Mouse (Mus musculus): Measurements from ENCODE around the gene Mfap5. TPM values are rescaled to one million over a fixed set of nuclear protein-coding genes. Genes with fewer than 3 reads are reported as not detected.

The Mfap5 gene
- polyA plus RNA-seq, 1 experiment: 4.1 TPM

GRCm38 (mm10) chr6:122544672-122545071 lies 39.0 kb downstream of the Mfap5 start:
- no peak overlapping the region for H3K27ac ChIP-seq (ENCODE audit: control insufficient read depth, insufficient read depth, low read depth, low read length, poor library complexity)
- TF ChIP-seq CTCF (IDR thresholded peaks at IDR 0.05; ENCODE audit: control insufficient read depth, insufficient read depth, low read length) (no peak), POLR2A (IDR thresholded peaks at IDR 0.05; ENCODE audit: borderline replicate concordance, control insufficient read depth, low read depth, low read length) (no peak)
- H3K4me1 ChIP-seq (ENCODE audit: control insufficient read depth, insufficient read depth, low read length): no peaks in the 10 kb centered on the region
- WGBS: 83% methylated on average over 1 of the region's 1 CpGs
- no peak overlapping the region for H3K4me3 ChIP-seq (replicated peaks; ENCODE audit: control insufficient read depth, low read depth, low read length)

- no peaks in the 10 kb centered on the region for H3K4me1 ChIP-seq (ENCODE audit: control insufficient read depth, insufficient read depth, low read length)
- 35% methylated on average over 9 of the region's 9 CpGs for WGBS
- H3K27ac ChIP-seq (ENCODE audit: control insufficient read depth, insufficient read depth, low read depth, low read length, poor library complexity): no peak overlapping the region
- no peak for TF ChIP-seq POLR2A (IDR thresholded peaks at IDR 0.05; ENCODE audit: borderline replicate concordance, control insufficient read depth, low read depth, low read length)
- no peak for TF ChIP-seq CTCF (IDR thresholded peaks at IDR 0.05; ENCODE audit: control insufficient read depth, insufficient read depth, low read length)
- no peak overlapping the region for H3K4me3 ChIP-seq (replicated peaks; ENCODE audit: control insufficient read depth, low read depth, low read length)
Measured at GRCm38 (mm10) chr6:122545289-122545882, 39.7 kb downstream of the Mfap5 start.

GRCm38 (mm10) chr6:122545948-122546347 lies 40.3 kb downstream of the Mfap5 start:
- H3K27ac ChIP-seq (ENCODE audit: control insufficient read depth, insufficient read depth, low read depth, low read length, poor library complexity): no peak overlapping the region
- TF ChIP-seq CTCF (IDR thresholded peaks at IDR 0.05; ENCODE audit: control insufficient read depth, insufficient read depth, low read length) (no peak), POLR2A (IDR thresholded peaks at IDR 0.05; ENCODE audit: borderline replicate concordance, control insufficient read depth, low read depth, low read length) (no peak)
- no peak overlapping the region for H3K4me3 ChIP-seq (replicated peaks; ENCODE audit: control insufficient read depth, low read depth, low read length)
- no peaks in the 10 kb centered on the region for H3K4me1 ChIP-seq (ENCODE audit: control insufficient read depth, insufficient read depth, low read length)
- WGBS: 77% methylated on average over 10 of the region's 10 CpGs

- TF ChIP-seq POLR2A (IDR thresholded peaks at IDR 0.05; ENCODE audit: borderline replicate concordance, control insufficient read depth, low read depth, low read length): no peak
- TF ChIP-seq CTCF (IDR thresholded peaks at IDR 0.05; ENCODE audit: control insufficient read depth, insufficient read depth, low read length): no peak
- Histone ChIP-seq H3K4me3 (replicated peaks; ENCODE audit: control insufficient read depth, low read depth, low read length) (no peak within 1 kb of the TSS), H3K4me1 (ENCODE audit: control insufficient read depth, insufficient read depth, low read length) (no peaks in the 10 kb centered on the region; the same call in 1 of the 2 replicates), H3K27ac (ENCODE audit: control insufficient read depth, insufficient read depth, low read depth, low read length, poor library complexity) (no peak within 1 kb of the TSS)
- WGBS: 63% methylated on average over 9 of the region's 9 CpGs
Measured at GRCm38 (mm10) chr6:122553606-122554005, 48.0 kb downstream of the Mfap5 start, which contains the start of gene Aicda. Gene Aicda (plus strand): TSS chr6:122553801.

- H3K4me1 ChIP-seq (ENCODE audit: control insufficient read depth, insufficient read depth, low read length): no peaks in the 10 kb centered on the region; the same call in 1 of the 2 replicates
- TF ChIP-seq CTCF (IDR thresholded peaks at IDR 0.05; ENCODE audit: control insufficient read depth, insufficient read depth, low read length): no peak
- no peak for TF ChIP-seq POLR2A (IDR thresholded peaks at IDR 0.05; ENCODE audit: borderline replicate concordance, control insufficient read depth, low read depth, low read length)
- no peak overlapping the region for H3K4me3 ChIP-seq (replicated peaks; ENCODE audit: control insufficient read depth, low read depth, low read length)
- 52% methylated on average over 6 of the region's 6 CpGs for WGBS
- H3K27ac ChIP-seq (ENCODE audit: control insufficient read depth, insufficient read depth, low read depth, low read length, poor library complexity): no peak overlapping the region
Measured at GRCm38 (mm10) chr6:122554102-122554501, 48.5 kb downstream of the Mfap5 start.

- Histone ChIP-seq H3K27ac (ENCODE audit: control insufficient read depth, insufficient read depth, low read depth, low read length, poor library complexity) (no peak overlapping the region), H3K4me3 (replicated peaks; ENCODE audit: control insufficient read depth, low read depth, low read length) (no peak overlapping the region), H3K4me1 (ENCODE audit: control insufficient read depth, insufficient read depth, low read length) (no peaks in the 10 kb centered on the region; the same call in 1 of the 2 replicates)
- WGBS: 36% methylated on average over 7 of the region's 7 CpGs
- TF ChIP-seq CTCF (IDR thresholded peaks at IDR 0.05; ENCODE audit: control insufficient read depth, insufficient read depth, low read length) (no peak), POLR2A (IDR thresholded peaks at IDR 0.05; ENCODE audit: borderline replicate concordance, control insufficient read depth, low read depth, low read length) (no peak)
Measured at GRCm38 (mm10) chr6:122555266-122555665, 49.6 kb downstream of the Mfap5 start.

GRCm38 (mm10) chr6:122556959-122557561 lies 51.4 kb downstream of the Mfap5 start:
- no peak for TF ChIP-seq POLR2A (IDR thresholded peaks at IDR 0.05; ENCODE audit: borderline replicate concordance, control insufficient read depth, low read depth, low read length)
- TF ChIP-seq CTCF (IDR thresholded peaks at IDR 0.05; ENCODE audit: control insufficient read depth, insufficient read depth, low read length): peak; percentile 69
- 11% methylated on average over 15 of the region's 15 CpGs for WGBS
- H3K27ac ChIP-seq (ENCODE audit: control insufficient read depth, insufficient read depth, low read depth, low read length, poor library complexity): no peak overlapping the region
- no peaks in the 10 kb centered on the region; the same call in 1 of the 2 replicates for H3K4me1 ChIP-seq (ENCODE audit: control insufficient read depth, insufficient read depth, low read length)
- H3K4me3 ChIP-seq (replicated peaks; ENCODE audit: control insufficient read depth, low read depth, low read length): no peak overlapping the region

GRCm38 (mm10) chr6:122560427-122560826 lies 54.8 kb downstream of the Mfap5 start:
- no peak overlapping the region for H3K4me3 ChIP-seq (replicated peaks; ENCODE audit: control insufficient read depth, low read depth, low read length)
- TF ChIP-seq POLR2A (IDR thresholded peaks at IDR 0.05; ENCODE audit: borderline replicate concordance, control insufficient read depth, low read depth, low read length) (no peak), CTCF (IDR thresholded peaks at IDR 0.05; ENCODE audit: control insufficient read depth, insufficient read depth, low read length) (peak; percentile 76)
- peaks cover 2% of the 10 kb centered on the region; the same call in 1 of the 2 replicates for H3K4me1 ChIP-seq (ENCODE audit: control insufficient read depth, insufficient read depth, low read length)
- 8% methylated on average over 17 of the region's 17 CpGs for WGBS
- no peak overlapping the region for H3K27ac ChIP-seq (ENCODE audit: control insufficient read depth, insufficient read depth, low read depth, low read length, poor library complexity)

All from bone marrow, adult 2 months (tissue).